Mouse (Mus musculus): ENCODE data around the gene Lgals8. TPM values are rescaled to one million over a fixed set of nuclear protein-coding genes. Genes with fewer than 3 reads are reported as not detected.
A peak's percentile ranks its signal among the peaks of the same experiment; 100 is the strongest.

Lgals8 gene
- 20.8 and 25.3 TPM in 2 replicates for polyA plus RNA-seq (2014; fragmentation: Nextera tagmentation; extraction: Ambion mirVana)

- Histone ChIP-seq H3K27me3 (ENCODE audit: insufficient read depth, low read length) (no peaks in the 10 kb centered on the region), H3K9me3 (ENCODE audit: low read depth, low read length) (no peaks in the 10 kb centered on the region), H3K27ac (ENCODE audit: low read depth) (no peak within 1 kb of the TSS), H3K9ac (no peak within 1 kb of the TSS), H3K4me3 (ENCODE audit: low read depth, low read length) (no peak within 1 kb of the TSS), H3K36me3 (ENCODE audit: insufficient read depth) (no peaks in the 10 kb centered on the region), H3K4me2 (no peak within 1 kb of the TSS), H3K4me1 (ENCODE audit: insufficient read depth) (no peaks in the 10 kb centered on the region; the same call in 1 of the 2 replicates)
- no peak for DNase-seq
- WGBS, result 82% methylated on average over 1 of the region's 1 CpGs
- no peak for TF ChIP-seq CTCF (IDR thresholded peaks at IDR 0.05; ENCODE audit: low read depth)
- no peak for ATAC-seq (ENCODE audit: insufficient read depth)
These were observed at the start of gene Lgals8 for GRCm38 (mm10) chr13:12464844-12465243. TSS of gene Lgals8 (minus strand) at chr13:12464944.

GRCm38 (mm10) chr13:12511189-12511965 is 46.6 kb upstream of the Lgals8 start:
- H3K4me2 ChIP-seq, result no peak overlapping the region
- no peak overlapping the region for H3K4me3 ChIP-seq (ENCODE audit: low read depth, low read length)
- no peak for TF ChIP-seq CTCF (IDR thresholded peaks at IDR 0.05; ENCODE audit: low read depth)
- H3K36me3 ChIP-seq (ENCODE audit: insufficient read depth), result no peaks in the 10 kb centered on the region
- no peak for DNase-seq
- H3K9me3 ChIP-seq (ENCODE audit: low read depth, low read length), result no peaks in the 10 kb centered on the region
- ATAC-seq (ENCODE audit: insufficient read depth), result no peak
- WGBS, result 43% methylated on average over 9 of the region's 9 CpGs
- H3K9ac ChIP-seq, result no peak overlapping the region
- H3K4me1 ChIP-seq (ENCODE audit: insufficient read depth), result no peaks in the 10 kb centered on the region
- H3K27me3 ChIP-seq (ENCODE audit: insufficient read depth, low read length), result no peaks in the 10 kb centered on the region
- no peak overlapping the region for H3K27ac ChIP-seq (ENCODE audit: low read depth)

- H3K9ac ChIP-seq, result no peak overlapping the region
- DNase-seq, result no peak
- H3K27ac ChIP-seq (ENCODE audit: low read depth), result no peak overlapping the region
- H3K4me2 ChIP-seq, result no peak overlapping the region
- H3K9me3 ChIP-seq (ENCODE audit: low read depth, low read length), result no peaks in the 10 kb centered on the region
- H3K36me3 ChIP-seq (ENCODE audit: insufficient read depth), result no peaks in the 10 kb centered on the region
- no peak for TF ChIP-seq CTCF (IDR thresholded peaks at IDR 0.05; ENCODE audit: low read depth)
- no peak overlapping the region for H3K4me3 ChIP-seq (ENCODE audit: low read depth, low read length)
- no peak for ATAC-seq (ENCODE audit: insufficient read depth)
- no peaks in the 10 kb centered on the region for H3K27me3 ChIP-seq (ENCODE audit: insufficient read depth, low read length)
- 66% methylated on average over 6 of the region's 6 CpGs for WGBS
- no peaks in the 10 kb centered on the region for H3K4me1 ChIP-seq (ENCODE audit: insufficient read depth)
These were observed 45.3 kb upstream of the Lgals8 start for GRCm38 (mm10) chr13:12510032-12510431.

GRCm38 (mm10) chr13:12507426-12507825 is 42.7 kb upstream of the Lgals8 start:
- Histone ChIP-seq H3K9me3 (ENCODE audit: low read depth, low read length) (no peaks in the 10 kb centered on the region), H3K27ac (ENCODE audit: low read depth) (no peak overlapping the region), H3K36me3 (ENCODE audit: insufficient read depth) (no peaks in the 10 kb centered on the region), H3K4me3 (ENCODE audit: low read depth, low read length) (no peak overlapping the region), H3K9ac (no peak overlapping the region), H3K4me2 (no peak overlapping the region), H3K27me3 (ENCODE audit: insufficient read depth, low read length) (no peaks in the 10 kb centered on the region), H3K4me1 (ENCODE audit: insufficient read depth) (no peaks in the 10 kb centered on the region)
- ATAC-seq (ENCODE audit: insufficient read depth) (no peak), DNase-seq (no peak)
- 84% methylated on average over 6 of the region's 6 CpGs for WGBS
- TF ChIP-seq CTCF (IDR thresholded peaks at IDR 0.05; ENCODE audit: low read depth), result no peak

GRCm38 (mm10) chr13:12505359-12505758 is 40.6 kb upstream of the Lgals8 start:
- H3K4me3 ChIP-seq (ENCODE audit: low read depth, low read length), result no peak overlapping the region
- H3K27ac ChIP-seq (ENCODE audit: low read depth), result no peak overlapping the region
- DNase-seq, result no peak
- ATAC-seq (ENCODE audit: insufficient read depth), result no peak
- H3K9ac ChIP-seq, result no peak overlapping the region
- no peaks in the 10 kb centered on the region for H3K9me3 ChIP-seq (ENCODE audit: low read depth, low read length)
- no peak for TF ChIP-seq CTCF (IDR thresholded peaks at IDR 0.05; ENCODE audit: low read depth)
- no peaks in the 10 kb centered on the region for H3K4me1 ChIP-seq (ENCODE audit: insufficient read depth)
- H3K27me3 ChIP-seq (ENCODE audit: insufficient read depth, low read length), result no peaks in the 10 kb centered on the region
- 68% methylated on average over 3 of the region's 3 CpGs for WGBS
- no peaks in the 10 kb centered on the region for H3K36me3 ChIP-seq (ENCODE audit: insufficient read depth)
- no peak overlapping the region for H3K4me2 ChIP-seq

- no peak for DNase-seq
These were observed 38.6 kb upstream of the Lgals8 start for GRCm38 (mm10) chr13:12503238-12503751.

GRCm38 (mm10) chr13:12502665-12503237 is 38.0 kb upstream of the Lgals8 start:
- no peak overlapping the region for H3K9ac ChIP-seq
- H3K4me3 ChIP-seq (ENCODE audit: low read depth, low read length), result no peak overlapping the region
- ATAC-seq (ENCODE audit: insufficient read depth), result no peak
- H3K9me3 ChIP-seq (ENCODE audit: low read depth, low read length), result no peaks in the 10 kb centered on the region
- no peaks in the 10 kb centered on the region for H3K27me3 ChIP-seq (ENCODE audit: insufficient read depth, low read length)
- 24% methylated on average over 4 of the region's 4 CpGs for WGBS
- no peak for TF ChIP-seq CTCF (IDR thresholded peaks at IDR 0.05; ENCODE audit: low read depth)
- no peaks in the 10 kb centered on the region for H3K36me3 ChIP-seq (ENCODE audit: insufficient read depth)
- H3K27ac ChIP-seq (ENCODE audit: low read depth), result no peak overlapping the region
- DNase-seq, result peak; percentile 30
- H3K4me1 ChIP-seq (ENCODE audit: insufficient read depth), result no peaks in the 10 kb centered on the region
- H3K4me2 ChIP-seq, result no peak overlapping the region

More at GRCm38 (mm10) chr13:12503238-12503751, 38.6 kb upstream of the Lgals8 start:
- Histone ChIP-seq H3K9me3 (ENCODE audit: low read depth, low read length) (no peaks in the 10 kb centered on the region), H3K27me3 (ENCODE audit: insufficient read depth, low read length) (no peaks in the 10 kb centered on the region), H3K4me2 (no peak overlapping the region), H3K36me3 (ENCODE audit: insufficient read depth) (no peaks in the 10 kb centered on the region), H3K9ac (no peak overlapping the region), H3K27ac (ENCODE audit: low read depth) (no peak overlapping the region), H3K4me3 (ENCODE audit: low read depth, low read length) (no peak overlapping the region), H3K4me1 (ENCODE audit: insufficient read depth) (no peaks in the 10 kb centered on the region)
- ATAC-seq (ENCODE audit: insufficient read depth), result peak; percentile 42; the same call in 1 of the 2 replicates
- TF ChIP-seq CTCF (IDR thresholded peaks at IDR 0.05; ENCODE audit: low read depth), result no peak
- WGBS, result 59% methylated on average over 11 of the region's 11 CpGs
